Mouse (Mus musculus) heart, postnatal 0 days (tissue): ENCODE data around the gene S100a1. TPM values are rescaled to one million over a fixed set of nuclear protein-coding genes. Genes with fewer than 3 reads are reported as not detected.

ENCODE experiments used
- ATAC-seq: fragments of 200-750 bp; cut with Nextera tagmentation; 2 replicates; pipeline ENCODE4 v1.8.0; 2017; ENCODE audit warnings: low read depth, moderate number of reproducible peaks, moderate library complexity; ENCODE audit not compliant: insufficient read depth
- DNase-seq: peaks from one replicate; pipeline ENCODE4 v3.0.0-alpha.2; 2016; ENCODE audit warnings: low spot score
- H3K27ac ChIP-seq: fragments of 300-500 bp; sonication (generic); 2 replicates; pipeline ENCODE4 v1.5.1; 2014; ENCODE audit warnings: low read depth, mild to moderate bottlenecking
- H3K27me3 ChIP-seq: fragments of 300-500 bp; sonication (generic); 2 replicates; pipeline ENCODE4 v1.6.1; 2014; ENCODE audit warnings: low read length, mixed read lengths; ENCODE audit not compliant: control insufficient read depth, insufficient read depth
- H3K36me3 ChIP-seq: fragments of 300-500 bp; sonication (generic); replicated peaks from 2 replicates; pipeline ENCODE4 v1.6.1; 2014; ENCODE audit warnings: low read length, mixed read lengths; ENCODE audit not compliant: control insufficient read depth, insufficient read depth
- H3K4me1 ChIP-seq: fragments of 300-500 bp; sonication (generic); 2 replicates; pipeline ENCODE4 v1.6.1; 2014; ENCODE audit warnings: antibody characterized with exemption; ENCODE audit not compliant: control insufficient read depth, insufficient read depth
- H3K4me2 ChIP-seq: fragments of 300-500 bp; sonication (generic); 2 replicates; pipeline ENCODE4 v1.6.1; 2014; ENCODE audit warnings: low read depth, mild to moderate bottlenecking, low read length, moderate library complexity
- H3K4me3 ChIP-seq: fragments of 300-500 bp; sonication (generic); 2 replicates; pipeline ENCODE4 v1.5.1; 2014; ENCODE audit warnings: low read depth, low read length
- H3K9ac ChIP-seq: fragments of 300-500 bp; sonication (generic); replicated peaks from 2 replicates; pipeline ENCODE4 v1.6.1; 2014; ENCODE audit warnings: low read depth, low read length, mixed read lengths
- H3K9me3 ChIP-seq: fragments of 300-500 bp; sonication (generic); replicated peaks from 2 replicates; pipeline ENCODE4 v1.6.1; 2016; ENCODE audit warnings: low read length; ENCODE audit not compliant: control insufficient read depth
- CTCF ChIP-seq: IDR thresholded peaks from 2 replicates; pipeline ENCODE4 v1.5.1; 2016; ENCODE audit warnings: antibody characterized with exemption, control low read depth, low read depth
- EP300 ChIP-seq: IDR thresholded peaks from 2 replicates; pipeline ENCODE4 v1.6.1; 2016; ENCODE audit warnings: antibody characterized with exemption, low read depth
- WGBS: fragments of 180-500 bp; shearing (Covaris S2); extraction: QIAGEN DNeasy Blood & Tissue Kit; methylation state at CpG from one replicate; pipeline ENCODE4 v1.1.7; 2014; 5-methylcytosine and 5-hydroxymethylcytosine counted together
- polyA plus RNA-seq: library from polyadenylated mRNA; unstranded; fragments of >200 nt; fragmentation: Nextera tagmentation; extraction: Ambion mirVana; gene quantifications from 2 replicates; pipeline ENCODE4 v1.2.1, GENCODE M21; 2015
- total RNA-seq: library from RNA; depleted of rRNA; stranded (reverse); fragments of >200 nt; gene quantifications from 2 replicates; pipeline ENCODE4 v1.2.3, GENCODE M21; 2014; ENCODE audit warnings: low replicate concordance

The S100a1 gene
- total and polyA plus RNA-seq, 2 experiments from 2014 or later, result 462 to 721 TPM

- H3K9me3 ChIP-seq, result no peaks in the 10 kb centered on the region
- no peak for ATAC-seq
- WGBS, result 87% methylated on average over 6 of the region's 6 CpGs
- H3K27me3 ChIP-seq, result no peaks in the 10 kb centered on the region
- no peak overlapping the region for H3K4me2 ChIP-seq
- no peak overlapping the region for H3K27ac ChIP-seq
- H3K36me3 ChIP-seq, result peaks cover 52% of the 10 kb centered on the region
- DNase-seq, result no peak
- H3K4me3 ChIP-seq, result no peak overlapping the region
- TF ChIP-seq EP300 (no peak), CTCF (no peak)
- H3K9ac ChIP-seq, result no peak overlapping the region
- H3K4me1 ChIP-seq, result peaks cover 7% of the 10 kb centered on the region
These were observed 25.6 kb downstream of the S100a1 start for GRCm38 (mm10) chr3:90488576-90488975.

DNA sequence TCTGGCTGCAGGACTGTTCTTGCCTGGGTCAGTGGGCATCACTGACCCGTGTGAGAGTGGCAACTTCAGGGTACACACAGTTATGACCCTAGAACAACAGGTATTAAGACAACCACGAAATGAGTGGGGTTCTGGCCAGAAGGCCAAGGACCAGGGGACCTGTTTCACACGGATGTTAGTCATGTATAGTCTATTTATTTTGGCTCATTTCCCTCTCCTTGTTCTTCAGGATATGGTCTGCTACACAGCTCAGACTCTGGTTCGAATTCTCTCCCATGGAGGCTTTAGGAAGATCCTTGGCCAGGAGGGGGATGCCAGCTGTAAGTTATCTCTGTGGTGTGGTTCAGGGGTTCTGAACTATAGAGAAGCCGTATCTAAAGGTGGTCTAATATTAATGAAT, 27.2 kb downstream of the S100a1 start:
- DNase-seq, result no peak
- no peak for ATAC-seq
- Histone ChIP-seq H3K9ac (no peak overlapping the region), H3K4me3 (no peak overlapping the region), H3K4me1 (peaks cover 7% of the 10 kb centered on the region), H3K9me3 (no peaks in the 10 kb centered on the region), H3K27me3 (no peaks in the 10 kb centered on the region), H3K36me3 (peaks cover 67% of the 10 kb centered on the region), H3K27ac (no peak overlapping the region), H3K4me2 (no peak overlapping the region)
- WGBS, result 68% methylated on average over 5 of the region's 5 CpGs
- no peak for TF ChIP-seq CTCF
- no peak for TF ChIP-seq EP300

DNA sequence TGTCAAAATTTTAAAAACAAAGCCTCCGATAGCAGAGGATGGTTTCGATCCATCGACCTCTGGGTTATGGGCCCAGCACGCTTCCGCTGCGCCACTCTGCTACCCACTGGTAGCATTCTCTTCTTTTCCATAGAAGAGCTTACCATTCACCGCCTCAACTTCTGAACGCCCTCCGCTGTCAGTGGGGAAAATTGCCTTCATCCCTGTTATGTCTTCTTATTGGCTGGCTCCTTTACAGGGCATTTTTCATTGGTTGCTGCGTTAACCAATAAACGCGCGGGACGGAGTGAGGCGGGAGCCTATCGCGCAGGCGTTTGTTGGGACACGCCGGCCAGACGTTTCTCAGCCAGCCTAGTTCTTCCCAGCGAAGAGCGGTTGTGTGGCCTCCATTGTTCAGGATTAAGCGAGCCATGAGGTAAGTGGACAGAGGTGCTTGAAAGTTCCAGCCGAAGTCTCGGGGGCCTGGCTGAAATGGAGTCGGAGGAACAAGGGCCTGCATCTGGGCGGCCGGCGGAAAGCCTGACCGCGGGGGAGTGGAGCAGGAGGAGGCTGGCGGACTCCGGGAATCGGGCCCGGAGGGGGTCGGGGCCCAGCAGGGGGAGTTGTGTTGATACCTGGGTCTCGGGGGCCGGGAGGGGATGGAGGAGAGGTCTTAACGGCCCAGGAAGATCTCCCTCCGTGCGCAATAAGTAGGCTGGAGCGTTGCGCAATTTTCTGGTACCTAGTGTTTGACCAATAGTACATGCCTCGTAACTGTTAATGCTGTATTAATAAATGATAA, 38.2 kb downstream of the S100a1 start, which contains the start of gene Ilf2:
Ilf2 (plus strand) TSS at position 296 of the 781 bp plus-strand sequence.
- peak within 1 kb of the TSS; percentile 79 for H3K4me2 ChIP-seq
- ATAC-seq (peak; percentile 99), DNase-seq (peak; percentile 98)
- H3K9ac ChIP-seq, result peak within 1 kb of the TSS; percentile 87
- peak within 1 kb of the TSS; percentile 73 for H3K4me3 ChIP-seq
- H3K36me3 ChIP-seq, result peaks cover 25% of the 10 kb centered on the region
- H3K27ac ChIP-seq, result peak within 1 kb of the TSS; percentile 93
- H3K4me1 ChIP-seq, result 0 out of 2 replicates have a peak, but pooled peaks cover 2% of the 10 kb centered on the region
- TF ChIP-seq EP300, result peak; percentile 95
- TF ChIP-seq CTCF, result peak; percentile 41
- WGBS, result under 1% methylated on average over 45 of the region's 45 CpGs
- H3K27me3 ChIP-seq, result no peaks in the 10 kb centered on the region
- H3K9me3 ChIP-seq, result no peaks in the 10 kb centered on the region

DNA sequence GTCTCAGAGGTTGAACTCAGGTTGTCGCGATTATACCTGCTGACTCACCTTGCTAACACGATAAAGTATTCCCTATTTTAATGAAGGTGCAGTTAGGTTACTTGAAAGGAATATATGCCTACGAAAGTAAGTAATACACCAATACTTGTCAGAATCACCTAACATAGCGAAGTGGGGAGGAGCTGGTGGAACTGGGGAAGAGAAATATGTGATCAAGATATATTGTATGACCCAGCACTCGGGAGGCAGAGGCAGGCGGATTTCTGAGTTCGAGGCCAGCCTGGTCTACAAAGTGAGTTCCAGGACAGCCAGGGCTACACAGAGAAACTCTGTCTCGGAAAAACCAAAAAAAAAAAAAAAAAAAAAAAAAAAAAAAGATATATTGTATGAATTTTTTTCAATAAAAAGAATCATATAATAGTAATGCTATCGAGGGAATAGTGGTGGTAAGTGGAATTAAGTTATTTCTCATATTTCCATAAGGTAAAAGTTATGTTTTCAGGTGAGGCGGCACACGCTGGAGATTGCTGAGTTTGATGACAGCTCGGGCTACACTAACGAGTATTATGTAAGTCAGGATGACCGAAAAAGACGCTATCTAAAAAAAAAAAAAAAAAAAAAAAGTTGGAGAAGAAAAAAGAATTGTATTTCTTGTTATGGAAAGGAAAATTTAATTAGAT, 38.9 kb downstream of the S100a1 start:
- 37% methylated on average over 15 of the region's 16 CpGs for WGBS
- no peaks in the 10 kb centered on the region for H3K27me3 ChIP-seq
- H3K36me3 ChIP-seq, result peaks cover 18% of the 10 kb centered on the region; the same call in 1 of the 2 replicates
- no peak overlapping the region for H3K9ac ChIP-seq
- H3K4me2 ChIP-seq, result peak overlapping the region; percentile 57
- 0 out of 2 replicates have a peak, but pooled peaks cover 2% of the 10 kb centered on the region for H3K4me1 ChIP-seq
- no peak overlapping the region for H3K27ac ChIP-seq
- peak overlapping the region; percentile 35 for H3K4me3 ChIP-seq
- no peak for TF ChIP-seq EP300
- H3K9me3 ChIP-seq, result no peaks in the 10 kb centered on the region
- peak; percentile 7; the same call in 1 of the 2 replicates for ATAC-seq
- DNase-seq, result no peak

- ATAC-seq (no peak), DNase-seq (peak; percentile 60)
- Histone ChIP-seq H3K4me3 (no peak overlapping the region), H3K27ac (no peak overlapping the region), H3K9ac (no peak overlapping the region), H3K27me3 (no peaks in the 10 kb centered on the region), H3K36me3 (no peaks in the 10 kb centered on the region), H3K9me3 (no peaks in the 10 kb centered on the region), H3K4me1 (0 out of 2 replicates have a peak, but pooled peaks cover 1% of the 10 kb centered on the region), H3K4me2 (no peak overlapping the region)
- WGBS, result 24% methylated on average over 3 of the region's 3 CpGs
- TF ChIP-seq CTCF, result peak; percentile 60
- TF ChIP-seq EP300, result no peak
These were observed 42.0 kb downstream of the S100a1 start for GRCm38 (mm10) chr3:90472213-90472612.
